Mouse (Mus musculus): ENCODE measurements at regions not wholly inside any gene's neighbourhood (a gene's known extent, or its start where the extent isn't known, plus 50 kb on each side); places are given as distances from the start of the nearest gene placed in this dataset.

- Histone ChIP-seq H3K27ac (no peak overlapping the region), H3K9me3 (no peaks in the 10 kb centered on the region), H3K4me3 (no peak overlapping the region), H3K27me3 (no peaks in the 10 kb centered on the region), H3K36me3 (no peaks in the 10 kb centered on the region), H3K4me1 (no peaks in the 10 kb centered on the region), H3K9ac (no peak overlapping the region), H3K4me2 (no peak overlapping the region)
- no peak for ATAC-seq (ENCODE audit: insufficient number of reproducible peaks, low FRiP score, low TSS enrichment, low read depth)
- WGBS, result 56% methylated on average over 3 of the region's 3 CpGs
Observed at GRCm38 (mm10) chr4:148356654-148357053, 68.9 kb upstream of the Disp3 start.

- ATAC-seq (ENCODE audit: insufficient number of reproducible peaks, low FRiP score, low TSS enrichment, low read depth), result no peak
- Histone ChIP-seq H3K4me3 (no peak overlapping the region), H3K36me3 (no peaks in the 10 kb centered on the region), H3K9me3 (no peaks in the 10 kb centered on the region), H3K9ac (no peak overlapping the region), H3K4me1 (no peaks in the 10 kb centered on the region), H3K27ac (no peak overlapping the region), H3K4me2 (no peak overlapping the region), H3K27me3 (no peaks in the 10 kb centered on the region)
- WGBS, result 87% methylated on average over 3 of the region's 3 CpGs
Observed at GRCm38 (mm10) chr4:148353969-148354368, 66.2 kb upstream of the Disp3 start.

- no peak for ATAC-seq (ENCODE audit: insufficient number of reproducible peaks, low FRiP score, low TSS enrichment, low read depth)
- WGBS, result 89% methylated on average over 5 of the region's 5 CpGs
Observed at GRCm38 (mm10) chr4:148352690-148353089, 64.9 kb upstream of the Disp3 start.

GRCm38 (mm10) chr4:148341531-148342157, 53.9 kb upstream of the Disp3 start:
- Histone ChIP-seq H3K27me3 (no peaks in the 10 kb centered on the region), H3K9me3 (no peaks in the 10 kb centered on the region), H3K9ac (no peak overlapping the region), H3K4me3 (no peak overlapping the region), H3K4me1 (no peaks in the 10 kb centered on the region), H3K36me3 (no peaks in the 10 kb centered on the region), H3K4me2 (no peak overlapping the region), H3K27ac (no peak overlapping the region)
- ATAC-seq (ENCODE audit: insufficient number of reproducible peaks, low FRiP score, low TSS enrichment, low read depth), result no peak
- WGBS, result 73% methylated on average over 8 of the region's 8 CpGs

More at GRCm38 (mm10) chr4:148352690-148353089, 64.9 kb upstream of the Disp3 start:
- H3K27me3 ChIP-seq, result no peaks in the 10 kb centered on the region
- H3K9ac ChIP-seq, result no peak overlapping the region
- no peak overlapping the region for H3K27ac ChIP-seq
- no peak overlapping the region for H3K4me2 ChIP-seq
- H3K9me3 ChIP-seq, result no peaks in the 10 kb centered on the region
- no peaks in the 10 kb centered on the region for H3K36me3 ChIP-seq
- no peaks in the 10 kb centered on the region for H3K4me1 ChIP-seq
- no peak overlapping the region for H3K4me3 ChIP-seq

GRCm38 (mm10) chr4:148340342-148340741, 52.6 kb upstream of the Disp3 start:
- no peak for ATAC-seq (ENCODE audit: insufficient number of reproducible peaks, low FRiP score, low TSS enrichment, low read depth)
- WGBS, result 72% methylated on average over 9 of the region's 9 CpGs

GRCm38 (mm10) chr4:148337890-148338880, 50.4 kb upstream of the Disp3 start:
- 60% methylated on average over 13 of the region's 13 CpGs for WGBS
- Histone ChIP-seq H3K4me2 (no peak overlapping the region), H3K27me3 (no peaks in the 10 kb centered on the region), H3K9me3 (no peaks in the 10 kb centered on the region), H3K4me3 (no peak overlapping the region), H3K36me3 (no peaks in the 10 kb centered on the region), H3K4me1 (no peaks in the 10 kb centered on the region), H3K9ac (no peak overlapping the region), H3K27ac (no peak overlapping the region)
- no peak for ATAC-seq (ENCODE audit: insufficient number of reproducible peaks, low FRiP score, low TSS enrichment, low read depth)

More at GRCm38 (mm10) chr4:148340342-148340741, 52.6 kb upstream of the Disp3 start:
- Histone ChIP-seq H3K4me2 (no peak overlapping the region), H3K4me1 (no peaks in the 10 kb centered on the region), H3K36me3 (no peaks in the 10 kb centered on the region), H3K27ac (no peak overlapping the region), H3K9ac (no peak overlapping the region), H3K9me3 (no peaks in the 10 kb centered on the region), H3K27me3 (no peaks in the 10 kb centered on the region), H3K4me3 (no peak overlapping the region)
